Mouse (Mus musculus): ENCODE measurements around the gene Hmgcl. TPM values are rescaled to one million over a fixed set of nuclear protein-coding genes. Genes with fewer than 3 reads are reported as not detected.

Gene Hmgcl
- polyA plus RNA-seq, 1 experiment from 2014 or later, result 60.3 TPM

GRCm38 (mm10) chr4:135951505-135951904 is 5.3 kb downstream of the Hmgcl start:
- H3K27me3 ChIP-seq (ENCODE audit: insufficient read depth, poor library complexity, severe bottlenecking), result no peaks in the 10 kb centered on the region
- H3K27ac ChIP-seq, result no peak overlapping the region
- no peak overlapping the region for H3K4me3 ChIP-seq
- WGBS, result 96% methylated on average over 3 of the region's 3 CpGs
- peaks cover 44% of the 10 kb centered on the region for H3K36me3 ChIP-seq
- H3K4me1 ChIP-seq (replicated peaks), result peaks cover 12% of the 10 kb centered on the region; the same call in 1 of the 2 replicates
- peaks cover 4% of the 10 kb centered on the region; the same call in 1 of the 2 replicates for H3K9me3 ChIP-seq
- no peak for DNase-seq (ENCODE audit: low spot score)

GRCm38 (mm10) chr4:135953179-135953578 is 6.9 kb downstream of the Hmgcl start:
- 87% methylated on average over 3 of the region's 3 CpGs for WGBS
- H3K36me3 ChIP-seq, result peaks cover 55% of the 10 kb centered on the region

GRCm38 (mm10) chr4:135954241-135954640 is 8.0 kb downstream of the Hmgcl start:
- H3K36me3 ChIP-seq, result peaks cover 66% of the 10 kb centered on the region
- 19% methylated on average over 2 of the region's 2 CpGs for WGBS

More at GRCm38 (mm10) chr4:135953179-135953578, 6.9 kb downstream of the Hmgcl start:
- Histone ChIP-seq H3K27me3 (ENCODE audit: insufficient read depth, poor library complexity, severe bottlenecking) (no peaks in the 10 kb centered on the region), H3K4me1 (replicated peaks) (peaks cover 5% of the 10 kb centered on the region; the same call in 1 of the 2 replicates), H3K27ac (no peak overlapping the region), H3K9me3 (peaks cover 4% of the 10 kb centered on the region; the same call in 1 of the 2 replicates), H3K4me3 (no peak overlapping the region)
- DNase-seq (ENCODE audit: low spot score), result no peak

GRCm38 (mm10) chr4:135955886-135956285 is 9.6 kb downstream of the Hmgcl start:
- Histone ChIP-seq H3K27ac (no peak overlapping the region), H3K4me3 (no peak overlapping the region), H3K9me3 (peaks cover 4% of the 10 kb centered on the region; the same call in 1 of the 2 replicates), H3K27me3 (ENCODE audit: insufficient read depth, poor library complexity, severe bottlenecking) (no peaks in the 10 kb centered on the region), H3K36me3 (peaks cover 74% of the 10 kb centered on the region), H3K4me1 (replicated peaks) (no peaks in the 10 kb centered on the region)
- 87% methylated on average over 9 of the region's 9 CpGs for WGBS
- DNase-seq (ENCODE audit: low spot score), result no peak

More at GRCm38 (mm10) chr4:135954241-135954640, 8.0 kb downstream of the Hmgcl start:
- Histone ChIP-seq H3K9me3 (peaks cover 4% of the 10 kb centered on the region; the same call in 1 of the 2 replicates), H3K27ac (no peak overlapping the region), H3K27me3 (ENCODE audit: insufficient read depth, poor library complexity, severe bottlenecking) (no peaks in the 10 kb centered on the region), H3K4me3 (no peak overlapping the region), H3K4me1 (replicated peaks) (0 out of 2 replicates have a peak, but pooled peaks cover 5% of the 10 kb centered on the region)
- peak; percentile 77 for DNase-seq (ENCODE audit: low spot score)

- no peak overlapping the region for H3K27ac ChIP-seq
- 64% methylated on average over 8 of the region's 8 CpGs for WGBS
- no peaks in the 10 kb centered on the region for H3K27me3 ChIP-seq (ENCODE audit: insufficient read depth, poor library complexity, severe bottlenecking)
- peaks cover 11% of the 10 kb centered on the region for H3K4me1 ChIP-seq (replicated peaks)
- H3K9me3 ChIP-seq, result no peaks in the 10 kb centered on the region
- DNase-seq (ENCODE audit: low spot score), result no peak
- H3K36me3 ChIP-seq, result peaks cover 53% of the 10 kb centered on the region
- no peak overlapping the region for H3K4me3 ChIP-seq
Measured at GRCm38 (mm10) chr4:135958354-135958753, 12.1 kb downstream of the Hmgcl start.

- Histone ChIP-seq H3K27me3 (ENCODE audit: insufficient read depth, poor library complexity, severe bottlenecking) (no peaks in the 10 kb centered on the region), H3K36me3 (peaks cover 49% of the 10 kb centered on the region)
- 22% methylated on average over 5 of the region's 5 CpGs for WGBS
Measured at GRCm38 (mm10) chr4:135960717-135961116, 14.5 kb downstream of the Hmgcl start.

GRCm38 (mm10) chr4:135961709-135962108 is 15.5 kb downstream of the Hmgcl start:
- Histone ChIP-seq H3K27me3 (ENCODE audit: insufficient read depth, poor library complexity, severe bottlenecking) (no peaks in the 10 kb centered on the region), H3K27ac (no peak overlapping the region), H3K4me1 (replicated peaks) (peaks cover 25% of the 10 kb centered on the region), H3K4me3 (no peak overlapping the region), H3K9me3 (no peaks in the 10 kb centered on the region), H3K36me3 (peaks cover 49% of the 10 kb centered on the region)
- WGBS, result 92% methylated on average over 5 of the region's 5 CpGs
- no peak for DNase-seq (ENCODE audit: low spot score)

More at GRCm38 (mm10) chr4:135960717-135961116, 14.5 kb downstream of the Hmgcl start:
- Histone ChIP-seq H3K4me1 (replicated peaks) (peaks cover 25% of the 10 kb centered on the region), H3K4me3 (no peak overlapping the region), H3K9me3 (no peaks in the 10 kb centered on the region), H3K27ac (no peak overlapping the region)
- peak; percentile 86 for DNase-seq (ENCODE audit: low spot score)

- Histone ChIP-seq H3K4me1 (replicated peaks) (peaks cover 25% of the 10 kb centered on the region), H3K27ac (no peak overlapping the region), H3K27me3 (ENCODE audit: insufficient read depth, poor library complexity, severe bottlenecking) (no peaks in the 10 kb centered on the region), H3K9me3 (no peaks in the 10 kb centered on the region), H3K4me3 (no peak overlapping the region), H3K36me3 (peaks cover 54% of the 10 kb centered on the region)
- DNase-seq (ENCODE audit: low spot score), result no peak
- WGBS, result 94% methylated on average over 7 of the region's 7 CpGs
Measured at GRCm38 (mm10) chr4:135962198-135962597, 15.9 kb downstream of the Hmgcl start.

GRCm38 (mm10) chr4:135962946-135963345 is 16.7 kb downstream of the Hmgcl start:
- no peak for DNase-seq (ENCODE audit: low spot score)
- Histone ChIP-seq H3K4me3 (peak overlapping the region; percentile 78), H3K4me1 (replicated peaks) (peaks cover 28% of the 10 kb centered on the region), H3K27ac (peak overlapping the region; percentile 88), H3K9me3 (no peaks in the 10 kb centered on the region), H3K27me3 (ENCODE audit: insufficient read depth, poor library complexity, severe bottlenecking) (no peaks in the 10 kb centered on the region), H3K36me3 (peaks cover 55% of the 10 kb centered on the region)
- 7% methylated on average over 15 of the region's 15 CpGs for WGBS

- H3K9me3 ChIP-seq, result no peaks in the 10 kb centered on the region
- H3K27me3 ChIP-seq (ENCODE audit: insufficient read depth, poor library complexity, severe bottlenecking), result no peaks in the 10 kb centered on the region
- peaks cover 34% of the 10 kb centered on the region for H3K4me1 ChIP-seq (replicated peaks)
- under 1% methylated on average over 56 of the region's 56 CpGs for WGBS
- H3K36me3 ChIP-seq, result peaks cover 55% of the 10 kb centered on the region
- peak within 1 kb of the TSS; percentile 88 for H3K27ac ChIP-seq
- peak within 1 kb of the TSS; percentile 78 for H3K4me3 ChIP-seq
- peak; percentile 97 for DNase-seq (ENCODE audit: low spot score)
Measured at GRCm38 (mm10) chr4:135963457-135964193, 17.4 kb downstream of the Hmgcl start, which contains the start of gene Gale. Gene Gale (plus strand): TSS chr4:135963727.

GRCm38 (mm10) chr4:135964426-135964825 is 18.2 kb downstream of the Hmgcl start:
- Histone ChIP-seq H3K27ac (peak overlapping the region; percentile 88), H3K4me3 (peak overlapping the region; percentile 78), H3K4me1 (replicated peaks) (peaks cover 41% of the 10 kb centered on the region), H3K9me3 (no peaks in the 10 kb centered on the region), H3K27me3 (ENCODE audit: insufficient read depth, poor library complexity, severe bottlenecking) (no peaks in the 10 kb centered on the region), H3K36me3 (peaks cover 55% of the 10 kb centered on the region)
- no peak for DNase-seq (ENCODE audit: low spot score)
- WGBS, result 9% methylated on average over 12 of the region's 12 CpGs

- no peak overlapping the region for H3K27ac ChIP-seq
- no peaks in the 10 kb centered on the region for H3K9me3 ChIP-seq
- H3K36me3 ChIP-seq, result peaks cover 55% of the 10 kb centered on the region
- H3K27me3 ChIP-seq (ENCODE audit: insufficient read depth, poor library complexity, severe bottlenecking), result no peaks in the 10 kb centered on the region
- peak overlapping the region; percentile 7; the same call in 1 of the 2 replicates for H3K4me3 ChIP-seq
- 86% methylated on average over 9 of the region's 9 CpGs for WGBS
- DNase-seq (ENCODE audit: low spot score), result no peak
- peaks cover 41% of the 10 kb centered on the region for H3K4me1 ChIP-seq (replicated peaks)
Measured at GRCm38 (mm10) chr4:135965113-135965512, 18.9 kb downstream of the Hmgcl start.

- WGBS, result 94% methylated on average over 16 of the region's 16 CpGs
- Histone ChIP-seq H3K27ac (no peak overlapping the region), H3K36me3 (peaks cover 63% of the 10 kb centered on the region), H3K4me1 (replicated peaks) (peaks cover 52% of the 10 kb centered on the region), H3K27me3 (ENCODE audit: insufficient read depth, poor library complexity, severe bottlenecking) (no peaks in the 10 kb centered on the region), H3K9me3 (no peaks in the 10 kb centered on the region), H3K4me3 (no peak overlapping the region; the same call in 1 of the 2 replicates)
- DNase-seq (ENCODE audit: low spot score), result no peak
Measured at GRCm38 (mm10) chr4:135966283-135966682, 20.0 kb downstream of the Hmgcl start.
